Comparison of ENCODE assay signal across 18 mouse cellular contexts in genomic region chr4:120487707-120488106, GRCm38 (mm10). TPM values are rescaled to one million over a fixed set of nuclear protein-coding genes. Genes with fewer than 3 reads are reported as not detected.
DNase-seq lines count a peak whose midpoint lies in the region; ATAC-seq lines count a peak whose summit lies in the region.
"Had no signal": no experiment of that assay in that cellular context is flagged by ENCODE, and none has a peak within 500 bp of the region (broad histone marks: within the 10 kb centered on the region; RNA-seq: fewer than 3 reads in every experiment).

No protein-coding gene starts in this region.

- H3K9ac ChIP-seq in heart, embryonic 13.5 days = no peak overlapping the region
- H3K9ac ChIP-seq in lung, embryonic 15.5 days = no peak overlapping the region
- H3K9ac ChIP-seq in liver, embryonic 11.5 days (ENCODE audit: low read depth, low read length) = no peak overlapping the region
- H3K9ac ChIP-seq: neural tube, embryonic 13.5 days had no signal

- H3K4me3 ChIP-seq in heart, embryonic 13.5 days = no peak overlapping the region
- no peak overlapping the region for H3K4me3 ChIP-seq in lung, embryonic 15.5 days
- no peak overlapping the region for H3K4me3 ChIP-seq in liver, embryonic 11.5 days (ENCODE audit: low read depth, low read length)
- H3K4me3 ChIP-seq: layer of hippocampus, adult 2 months; neural tube, embryonic 13.5 days had no signal

- H3K4me2 ChIP-seq in heart, embryonic 13.5 days = no peak overlapping the region
- H3K4me2 ChIP-seq in lung, embryonic 15.5 days = no peak overlapping the region
- H3K4me2 ChIP-seq in liver, embryonic 11.5 days = no peak overlapping the region
- H3K4me2 ChIP-seq: neural tube, embryonic 13.5 days had no signal

- no peak for ATAC-seq in heart, embryonic 13.5 days (ENCODE audit: extremely low read depth, insufficient number of reproducible peaks, low FRiP score, low TSS enrichment)
- no peak for ATAC-seq in lung, embryonic 15.5 days (ENCODE audit: borderline replicate concordance, extremely low read depth, low FRiP score, low TSS enrichment)
- ATAC-seq in liver, embryonic 11.5 days (replicated peaks; ENCODE audit: low FRiP score) = no peak
- ATAC-seq: forebrain, embryonic 16.5 days had no signal

- H3K36me3 ChIP-seq in heart, embryonic 13.5 days = peaks cover 57% of the 10 kb centered on the region
- peaks cover 15% of the 10 kb centered on the region for H3K36me3 ChIP-seq in lung, embryonic 15.5 days
- H3K36me3 ChIP-seq in liver, embryonic 11.5 days (ENCODE audit: control insufficient read depth, insufficient read depth, low read length) = peaks cover 3% of the 10 kb centered on the region; the same call in 1 of the 2 replicates

- peak; percentile 31 to 63 for DNase-seq in adrenal gland, adult (ENCODE audit: inconsistent age in 2 of 2, low spot score in 1 of 2)
- DNase-seq in adrenal gland, postnatal 14 days = no peak
- DNase-seq in heart, postnatal 14 days = no peak
- no peak for DNase-seq in lung, postnatal 14 days
- DNase-seq in mesoderm, embryonic 11.5 days (ENCODE audit: low read depth, low spot score) = peak; percentile 18
- DNase-seq in liver, embryonic 11.5 days (ENCODE audit: low spot score) = no peak
- DNase-seq: cerebellum, adult 11 months; gastrocnemius, postnatal 14 days; kidney, adult 18-20 months; thymus, postnatal 4 days had no signal

- H3K9me3 ChIP-seq in heart, embryonic 13.5 days = no peaks in the 10 kb centered on the region
- no peaks in the 10 kb centered on the region for H3K9me3 ChIP-seq in lung, embryonic 15.5 days
- no peaks in the 10 kb centered on the region for H3K9me3 ChIP-seq in liver, embryonic 11.5 days (ENCODE audit: control insufficient read depth, low read length)
- H3K9me3 ChIP-seq: neural tube, embryonic 13.5 days had no signal

- 27% methylated on average over 1 of the region's 1 CpGs for WGBS in heart, embryonic 13.5 days
- 31% methylated on average over 1 of the region's 1 CpGs for WGBS in lung, embryonic 15.5 days
- 39% methylated on average over 1 of the region's 1 CpGs for WGBS in liver, embryonic 11.5 days

- H3K27me3 ChIP-seq in heart, embryonic 13.5 days (replicated peaks) = no peaks in the 10 kb centered on the region
- no peaks in the 10 kb centered on the region for H3K27me3 ChIP-seq in lung, embryonic 15.5 days
- no peaks in the 10 kb centered on the region for H3K27me3 ChIP-seq in liver, embryonic 11.5 days (replicated peaks; ENCODE audit: control insufficient read depth, insufficient read depth, low read length)
- H3K27me3 ChIP-seq: neural tube, embryonic 13.5 days had no signal

- intact Hi-C loops in heart, postnatal 14 days (cut with DNase I) = no loop called here

- peak overlapping the region; percentile 63 for H3K27ac ChIP-seq in heart, embryonic 13.5 days (replicated peaks)
- 0 out of 2 replicates have a peak overlapping the region, but pooled peaks have one; percentile 33 for H3K27ac ChIP-seq in lung, embryonic 15.5 days
- H3K27ac ChIP-seq in liver, embryonic 11.5 days (ENCODE audit: low read depth, low read length) = no peak overlapping the region
- H3K27ac ChIP-seq: layer of hippocampus, adult 2 months; neural tube, embryonic 13.5 days had no signal

- peaks cover 25% of the 10 kb centered on the region for H3K4me1 ChIP-seq in heart, embryonic 13.5 days
- peaks cover 9% of the 10 kb centered on the region for H3K4me1 ChIP-seq in lung, embryonic 15.5 days
- H3K4me1 ChIP-seq in liver, embryonic 11.5 days (replicated peaks; ENCODE audit: control insufficient read depth, insufficient read depth, low read length) = no peaks in the 10 kb centered on the region
- H3K4me1 ChIP-seq: neural tube, embryonic 13.5 days had no signal

RNA-seq across cellular contexts. Expression of gene Slfnl1, which starts 44.3 kb away (rescaled TPM):
- total RNA-seq in adrenal gland, postnatal 14 days (2021) = 0.19 TPM in 1 of 2 replicates, not detected in the other
- polyA plus RNA-seq in heart, embryonic 13.5 days (2015; fragmentation: Nextera tagmentation; extraction: Ambion mirVana) = 0.11 TPM in 1 of 2 replicates, not detected in the other
- total RNA-seq in heart, postnatal 14 days (2021) = under 1 TPM in 1 of 2 experiments, not detected in 1; 0.17 TPM
- polyA plus RNA-seq in lung, embryonic 15.5 days (2015; fragmentation: Nextera tagmentation; extraction: Ambion mirVana) = 0.09 TPM in 1 of 2 replicates, not detected in the other
- 0.10 TPM in 1 of 2 replicates, not detected in the other for polyA plus RNA-seq in liver, embryonic 11.5 days (2014; fragmentation: Nextera tagmentation; extraction: Ambion mirVana)
- total RNA-seq: gastrocnemius, postnatal 14 days; liver, adult 2 months had no signal
- polyA plus RNA-seq: forebrain, embryonic 16.5 days; midbrain, postnatal 0 days; neural tube, embryonic 13.5 days; small intestine, adult 2 months had no signal

Comparison
In these comparisons a context has a peak if more than half of its experiments do, and no peak if none do; other contexts are left out.
1. DNase-seq: peak in adrenal gland, adult (2 of 2) and mesoderm, embryonic 11.5 days (single experiment); none in adrenal gland, postnatal 14 days (single experiment), heart, postnatal 14 days (0 of 2), lung, postnatal 14 days (single experiment) and liver, embryonic 11.5 days (single experiment).